ENCODE assay signal across 8 mouse cellular contexts in the genomic region with DNA sequence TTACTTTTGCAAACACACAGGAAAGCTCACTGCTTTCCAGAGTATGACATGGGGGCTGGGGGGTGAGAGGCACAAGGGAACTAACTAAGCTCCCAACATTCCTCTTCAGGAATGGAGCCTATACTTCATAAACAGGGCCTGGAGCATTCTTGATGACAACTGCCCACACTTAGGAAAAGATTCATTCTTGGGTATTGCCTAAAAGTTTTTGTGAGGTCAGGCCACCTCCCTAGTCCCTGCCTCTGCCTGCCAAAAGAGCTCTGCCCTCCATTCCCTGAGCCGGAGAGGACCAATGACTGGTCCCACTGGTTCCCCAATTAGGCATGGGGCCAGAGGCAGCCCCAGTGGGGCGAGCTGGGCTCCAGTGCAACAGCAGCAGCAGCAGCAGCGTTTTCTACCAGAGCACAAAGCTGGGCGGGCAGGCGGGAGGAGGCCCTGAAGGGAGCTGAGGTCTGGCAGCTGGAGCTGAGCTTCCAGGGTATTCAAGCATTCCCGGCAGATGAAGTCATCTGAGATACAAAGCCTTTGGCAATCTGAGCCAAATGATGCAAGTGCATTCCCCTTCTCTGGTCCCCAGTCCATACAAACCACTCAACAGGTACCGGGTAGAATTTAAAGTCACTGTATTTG.
DNase-seq lines count a peak whose midpoint lies in the region; ATAC-seq lines count a peak whose summit lies in the region.

No protein-coding gene starts in this region.

- H3K9ac ChIP-seq in hindbrain, embryonic 16.5 days (ENCODE audit: low read depth, low read length), result peak overlapping the region; percentile 45
- H3K9ac ChIP-seq in midbrain, embryonic 11.5 days (ENCODE audit: low read length), result peak overlapping the region; percentile 41
- H3K9ac ChIP-seq in stomach, embryonic 15.5 days, result no peak overlapping the region

- no peaks in the 10 kb centered on the region for H3K27me3 ChIP-seq in hindbrain, embryonic 16.5 days (replicated peaks; ENCODE audit: control insufficient read depth, insufficient read depth, low read length)
- H3K27me3 ChIP-seq in midbrain, embryonic 11.5 days (ENCODE audit: control insufficient read depth, insufficient read depth, low read length), result no peaks in the 10 kb centered on the region; the same call in 1 of the 2 replicates
- H3K27me3 ChIP-seq in stomach, embryonic 15.5 days (replicated peaks), result no peaks in the 10 kb centered on the region

- WGBS in hindbrain, embryonic 16.5 days, result 18% methylated on average over 7 of the region's 7 CpGs
- WGBS in midbrain, embryonic 11.5 days, result 13% methylated on average over 7 of the region's 7 CpGs
- WGBS in stomach, embryonic 15.5 days, result 13% methylated on average over 7 of the region's 7 CpGs

- peak overlapping the region; percentile 73 for H3K27ac ChIP-seq in hindbrain, embryonic 16.5 days (ENCODE audit: low read depth, low read length)
- peak overlapping the region; percentile 72 for H3K27ac ChIP-seq in midbrain, embryonic 11.5 days (ENCODE audit: low read depth, low read length)
- peak overlapping the region; percentile 92 for H3K27ac ChIP-seq in stomach, embryonic 15.5 days

- no peaks in the 10 kb centered on the region for H3K9me3 ChIP-seq in hindbrain, embryonic 16.5 days (ENCODE audit: control insufficient read depth, low read length)
- no peaks in the 10 kb centered on the region for H3K9me3 ChIP-seq in midbrain, embryonic 11.5 days (ENCODE audit: control insufficient read depth, low read length)
- H3K9me3 ChIP-seq in stomach, embryonic 15.5 days, result no peaks in the 10 kb centered on the region

- peak; percentile 92 for ATAC-seq in hindbrain, embryonic 16.5 days
- peak; percentile 94 for ATAC-seq in midbrain, embryonic 11.5 days (ENCODE audit: low FRiP score)
- ATAC-seq in stomach, embryonic 15.5 days (ENCODE audit: insufficient read depth, low FRiP score, low read depth), result peak; percentile 86

- no peak overlapping the region for H3K4me2 ChIP-seq in hindbrain, embryonic 16.5 days (ENCODE audit: low read length)
- no peak overlapping the region for H3K4me2 ChIP-seq in midbrain, embryonic 11.5 days
- peak overlapping the region; percentile 23; the same call in 1 of the 2 replicates for H3K4me2 ChIP-seq in stomach, embryonic 15.5 days

- DNase-seq in Muller cell, postnatal 12 days (ENCODE audit: inconsistent ontology term), result peak; percentile 98
- DNase-seq in embryo, embryonic 10.5 days (ENCODE audit: low spot score), result peak; percentile 81
- peak; percentile 77 for DNase-seq in gastrocnemius, postnatal 14 days
- DNase-seq in left cerebral cortex, postnatal 4 days, result peak; percentile 69
- DNase-seq in midbrain, embryonic 11.5 days (ENCODE audit: low spot score, missing footprints), result peak; percentile 91
- no peak for DNase-seq in thymus, postnatal 25 days

- peaks cover 15% of the 10 kb centered on the region for H3K4me1 ChIP-seq in hindbrain, embryonic 16.5 days (ENCODE audit: control insufficient read depth, insufficient read depth, low read depth, low read length)
- peaks cover 13% of the 10 kb centered on the region for H3K4me1 ChIP-seq in midbrain, embryonic 11.5 days (ENCODE audit: control insufficient read depth, insufficient read depth, low read length)
- peaks cover 20% of the 10 kb centered on the region for H3K4me1 ChIP-seq in stomach, embryonic 15.5 days

- no peak overlapping the region for H3K4me3 ChIP-seq in hindbrain, embryonic 16.5 days (ENCODE audit: low read length)
- H3K4me3 ChIP-seq in midbrain, embryonic 11.5 days (ENCODE audit: low read depth, low read length), result no peak overlapping the region
- H3K4me3 ChIP-seq in stomach, embryonic 15.5 days (replicated peaks), result no peak overlapping the region

- peaks cover 5% of the 10 kb centered on the region; the same call in 1 of the 2 replicates for H3K36me3 ChIP-seq in hindbrain, embryonic 16.5 days (ENCODE audit: control insufficient read depth, insufficient read depth, low read length)
- H3K36me3 ChIP-seq in midbrain, embryonic 11.5 days (ENCODE audit: control insufficient read depth, insufficient read depth, low read length), result no peaks in the 10 kb centered on the region
- H3K36me3 ChIP-seq in stomach, embryonic 15.5 days, result no peaks in the 10 kb centered on the region

- intact Hi-C loops in gastrocnemius, postnatal 14 days (cut with DNase I; ENCODE audit: low total_unique reads), result loop anchor here (5.0 kb wide), 1 partner anchor 71 kb away; no protein-coding TSS in a partner anchor
- intact Hi-C loops in left cerebral cortex, postnatal 4 days (cut with DNase I), result no loop called here
